Comparison of ENCODE assay signal across 7 mouse cellular contexts in genomic region chr1:63176259-63176603, GRCm38 (mm10). TPM values are rescaled to one million over a fixed set of nuclear protein-coding genes. Genes with fewer than 3 reads are reported as not detected.
DNase-seq lines count a peak whose midpoint lies in the region; ATAC-seq and TF ChIP-seq lines count a peak whose summit lies in the region.

No protein-coding gene starts in this region.

- DNase-seq in lung, postnatal 14 days: no peak
- DNase-seq in limb, embryonic 14.5 days (ENCODE audit: low spot score): no peak
- DNase-seq in Muller cell, postnatal 12 days (ENCODE audit: inconsistent ontology term): no peak
- no peak for DNase-seq in urinary bladder, postnatal 14 days (ENCODE audit: low spot score)

- no peaks in the 10 kb centered on the region for H3K9me3 ChIP-seq in lung, embryonic 15.5 days
- no peaks in the 10 kb centered on the region for H3K9me3 ChIP-seq in erythroblast, embryonic 14.5 days (ENCODE audit: control insufficient read depth, low read length)
- H3K9me3 ChIP-seq in limb, embryonic 14.5 days (ENCODE audit: control insufficient read depth, low read length): no peaks in the 10 kb centered on the region
- H3K9me3 ChIP-seq in stomach, embryonic 14.5 days (ENCODE audit: control insufficient read depth, low read depth, low read length): no peaks in the 10 kb centered on the region

- peak overlapping the region; percentile 64 for H3K4me2 ChIP-seq in lung, embryonic 15.5 days
- peak overlapping the region; percentile 71 for H3K4me2 ChIP-seq in limb, embryonic 14.5 days (replicated peaks; ENCODE audit: low read depth, low read length, severe bottlenecking)
- H3K4me2 ChIP-seq in stomach, embryonic 14.5 days (replicated peaks; ENCODE audit: low read depth, low read length): peak overlapping the region; percentile 67

- no peak for TF ChIP-seq POLR2A in limb, embryonic 14.5 days (IDR thresholded peaks at IDR 0.05; ENCODE audit: borderline replicate concordance, extremely low read depth, insufficient read depth, insufficient read length)

- peak overlapping the region; percentile 96 for H3K9ac ChIP-seq in lung, embryonic 15.5 days
- H3K9ac ChIP-seq in limb, embryonic 14.5 days (ENCODE audit: low read depth, low read length, severe bottlenecking): peak overlapping the region; percentile 88
- peak overlapping the region; percentile 62 for H3K9ac ChIP-seq in stomach, embryonic 14.5 days (replicated peaks; ENCODE audit: low read depth, low read length)

- peak overlapping the region; percentile 92 for H3K4me3 ChIP-seq in lung, embryonic 15.5 days
- peak overlapping the region; percentile 86 for H3K4me3 ChIP-seq in erythroblast, embryonic 14.5 days (replicated peaks)
- peak overlapping the region; percentile 62 for H3K4me3 ChIP-seq in limb, embryonic 14.5 days (replicated peaks; ENCODE audit: low read length)
- H3K4me3 ChIP-seq in stomach, embryonic 14.5 days (ENCODE audit: low read depth, low read length): peak overlapping the region; percentile 68

- H3K27ac ChIP-seq in lung, embryonic 15.5 days: peak overlapping the region; percentile 93; the same call in 1 of the 2 replicates
- peak overlapping the region; percentile 62 for H3K27ac ChIP-seq in limb, embryonic 14.5 days (replicated peaks; ENCODE audit: low read depth, low read length)
- H3K27ac ChIP-seq in stomach, embryonic 14.5 days (ENCODE audit: low read length): peak overlapping the region; percentile 91; the same call in 1 of the 2 replicates

- WGBS in lung, embryonic 15.5 days: 0% methylated on average over 14 of the region's 14 CpGs
- whole genome bisulfite sequencing in limb, embryonic 14.5 days: under 1% methylated on average over 13 of the region's 14 CpGs
- under 1% methylated on average over 14 of the region's 14 CpGs for WGBS in stomach, embryonic 14.5 days

- H3K27me3 ChIP-seq in lung, embryonic 15.5 days: no peaks in the 10 kb centered on the region
- H3K27me3 ChIP-seq in erythroblast, embryonic 14.5 days (ENCODE audit: control insufficient read depth): no peaks in the 10 kb centered on the region
- no peaks in the 10 kb centered on the region for H3K27me3 ChIP-seq in limb, embryonic 14.5 days (ENCODE audit: control insufficient read depth, insufficient read depth, low read length)
- no peaks in the 10 kb centered on the region for H3K27me3 ChIP-seq in stomach, embryonic 14.5 days (ENCODE audit: control insufficient read depth, insufficient read depth, low read length)

- peaks cover 22% of the 10 kb centered on the region for H3K4me1 ChIP-seq in lung, embryonic 15.5 days
- peaks cover 41% of the 10 kb centered on the region for H3K4me1 ChIP-seq in erythroblast, embryonic 14.5 days (ENCODE audit: control insufficient read depth)
- H3K4me1 ChIP-seq in limb, embryonic 14.5 days (ENCODE audit: control insufficient read depth, insufficient read depth, low read length): peaks cover 19% of the 10 kb centered on the region
- H3K4me1 ChIP-seq in stomach, embryonic 14.5 days (ENCODE audit: control insufficient read depth, insufficient read depth, low read length): peaks cover 10% of the 10 kb centered on the region; the same call in 1 of the 2 replicates

- peak; percentile 35 for ATAC-seq in lung, embryonic 15.5 days (ENCODE audit: borderline replicate concordance, extremely low read depth, low FRiP score, low TSS enrichment)
- peak; percentile 14 for ATAC-seq in limb, embryonic 14.5 days (ENCODE audit: low FRiP score, low read depth)
- peak; percentile 40; the same call in 1 of the 2 replicates for ATAC-seq in stomach, embryonic 14.5 days (ENCODE audit: insufficient number of reproducible peaks, insufficient read depth, low FRiP score, low read depth)

- H3K36me3 ChIP-seq in lung, embryonic 15.5 days: peaks cover 27% of the 10 kb centered on the region
- peaks cover 52% of the 10 kb centered on the region for H3K36me3 ChIP-seq in erythroblast, embryonic 14.5 days (ENCODE audit: control insufficient read depth)
- H3K36me3 ChIP-seq in limb, embryonic 14.5 days (ENCODE audit: control insufficient read depth, insufficient read depth, low read length): peaks cover 36% of the 10 kb centered on the region
- peaks cover 23% of the 10 kb centered on the region for H3K36me3 ChIP-seq in stomach, embryonic 14.5 days (ENCODE audit: control insufficient read depth, insufficient read depth, low read length)

RNA-seq across cellular contexts. Expression of gene Eef1b2, which starts 0.4 kb away (rescaled TPM):
- 516 and 540 TPM in 2 replicates for polyA plus RNA-seq in lung, embryonic 15.5 days (2015; fragmentation: Nextera tagmentation; extraction: Ambion mirVana)
- polyA plus RNA-seq in erythroblast, embryonic 14.5 days (2012): 18.7 and 24.8 TPM in 2 replicates
- 708 and 1,108 TPM in 2 replicates for polyA plus RNA-seq in limb, embryonic 14.5 days (2012; rRNA removed)
- polyA plus RNA-seq in limb, embryonic 14.5 days (2014; fragmentation: Nextera tagmentation; extraction: Ambion mirVana): 730 and 750 TPM in 2 replicates
- polyA plus RNA-seq in stomach, embryonic 14.5 days (2014; fragmentation: Nextera tagmentation; extraction: Ambion mirVana): 670 and 693 TPM in 2 replicates

RNA-seq across cellular contexts. Expression of gene Ndufs1, which starts 0.4 kb away (rescaled TPM):
- polyA plus RNA-seq in lung, embryonic 15.5 days (2015; fragmentation: Nextera tagmentation; extraction: Ambion mirVana): 131 and 132 TPM in 2 replicates
- 1.4 and 2.1 TPM in 2 replicates for polyA plus RNA-seq in erythroblast, embryonic 14.5 days (2012)
- 83.1 and 96.3 TPM in 2 replicates for polyA plus RNA-seq in limb, embryonic 14.5 days (2012; rRNA removed)
- polyA plus RNA-seq in limb, embryonic 14.5 days (2014; fragmentation: Nextera tagmentation; extraction: Ambion mirVana): 115 and 117 TPM in 2 replicates
- 125 and 128 TPM in 2 replicates for polyA plus RNA-seq in stomach, embryonic 14.5 days (2014; fragmentation: Nextera tagmentation; extraction: Ambion mirVana)

RNA-seq across cellular contexts. Expression of gene Gpr1, which starts 38.1 kb away (rescaled TPM):
- not detected in 2 replicates for polyA plus RNA-seq in lung, embryonic 15.5 days (2015; fragmentation: Nextera tagmentation; extraction: Ambion mirVana)
- not detected in 2 replicates for polyA plus RNA-seq in erythroblast, embryonic 14.5 days (2012)
- 0.29 and 0.33 TPM in 2 replicates for polyA plus RNA-seq in limb, embryonic 14.5 days (2012; rRNA removed)
- 0.10 and 0.34 TPM in 2 replicates for polyA plus RNA-seq in limb, embryonic 14.5 days (2014; fragmentation: Nextera tagmentation; extraction: Ambion mirVana)
- 0.13 TPM in 1 of 2 replicates, not detected in the other for polyA plus RNA-seq in stomach, embryonic 14.5 days (2014; fragmentation: Nextera tagmentation; extraction: Ambion mirVana)

Comparison
In these comparisons a context has a peak if more than half of its experiments do, and no peak if none do; other contexts are left out.
1. RNA of gene Eef1b2, which starts 0.4 kb away (polyA plus RNA-seq): 708 to 1,108 TPM in limb, embryonic 14.5 days, 670 to 693 TPM in stomach, embryonic 14.5 days and 516 to 540 TPM in lung, embryonic 15.5 days; 18.7 to 24.8 TPM in erythroblast, embryonic 14.5 days; every median in the first group is over 10 times any median in the second.
2. RNA of gene Ndufs1, which starts 0.4 kb away (polyA plus RNA-seq): 131 to 132 TPM in lung, embryonic 15.5 days, 125 to 128 TPM in stomach, embryonic 14.5 days and 83.1 to 117 TPM in limb, embryonic 14.5 days; 1.4 to 2.1 TPM in erythroblast, embryonic 14.5 days; every median in the first group is over 10 times any median in the second.
3. Peak in every context shown above with its lines, with median percentiles within 50 percentile points of each other: ATAC-seq, H3K27ac ChIP-seq, H3K4me2 ChIP-seq, H3K4me3 ChIP-seq and H3K9ac ChIP-seq.